Mouse (Mus musculus) limb, embryonic 14.5 days (tissue): ENCODE results near the gene Commd6. TPM values are rescaled to one million over a fixed set of nuclear protein-coding genes. Genes with fewer than 3 reads are reported as not detected.

Experiments
- ATAC-seq: fragments of 200-750 bp; cut with Nextera tagmentation; 2 replicates; pipeline ENCODE4 v1.8.0; 2017; ENCODE audit warnings: low read depth, moderate number of reproducible peaks, moderate TSS enrichment; ENCODE audit not compliant: low FRiP score
- DNase-seq: peaks from one replicate; pipeline ENCODE4 v3.0.0-alpha.2; 2015; ENCODE audit warnings: low spot score
- H3K27ac ChIP-seq: fragments of 300-500 bp; sonication (generic); replicated peaks from 2 replicates; pipeline ENCODE4 v1.5.1; 2014; ENCODE audit warnings: low read depth, mild to moderate bottlenecking, low read length, moderate library complexity, mixed read lengths
- H3K27me3 ChIP-seq: fragments of 300-500 bp; sonication (generic); 2 replicates; pipeline ENCODE4 v1.6.1; 2014; ENCODE audit warnings: low read length, mixed read lengths; ENCODE audit not compliant: control insufficient read depth, insufficient read depth
- H3K36me3 ChIP-seq: fragments of 300-500 bp; sonication (generic); 2 replicates; pipeline ENCODE4 v1.6.1; 2014; ENCODE audit warnings: mild to moderate bottlenecking, low read length, moderate library complexity, mixed read lengths; ENCODE audit not compliant: control insufficient read depth, insufficient read depth
- H3K4me1 ChIP-seq: fragments of 300-500 bp; sonication (generic); 2 replicates; pipeline ENCODE4 v1.6.1; 2014; ENCODE audit warnings: antibody characterized with exemption, low read length, mixed read lengths; ENCODE audit not compliant: control insufficient read depth, insufficient read depth
- H3K4me2 ChIP-seq: fragments of 300-500 bp; sonication (generic); replicated peaks from 2 replicates; pipeline ENCODE4 v1.6.1; 2014; ENCODE audit warnings: low read depth, mild to moderate bottlenecking, low read length, moderate library complexity; ENCODE audit not compliant: severe bottlenecking
- H3K4me3 ChIP-seq: fragments of 300-500 bp; sonication (generic); replicated peaks from 2 replicates; pipeline ENCODE4 v1.5.1; 2014; ENCODE audit warnings: low read length
- H3K9ac ChIP-seq: fragments of 300-500 bp; sonication (generic); 2 replicates; pipeline ENCODE4 v1.6.1; 2014; ENCODE audit warnings: mild to moderate bottlenecking, low read depth, low read length, moderate library complexity; ENCODE audit not compliant: severe bottlenecking
- H3K9me3 ChIP-seq: fragments of 300-500 bp; sonication (generic); 2 replicates; pipeline ENCODE4 v1.6.1; 2016; ENCODE audit warnings: low read length; ENCODE audit not compliant: control insufficient read depth
- POLR2A ChIP-seq: fragments of 200-500 bp; IDR thresholded peaks from 2 replicates; pipeline ENCODE4 v1.8.0; 2012; ENCODE audit warnings: inconsistent platforms, mild to moderate bottlenecking, moderate library complexity, borderline replicate concordance; ENCODE audit not compliant: insufficient read depth, insufficient read length; ENCODE audit errors: extremely low read depth
- WGBS: fragments of 180-500 bp; shearing (Covaris S2); extraction: QIAGEN DNeasy Blood & Tissue Kit; methylation state at CpG from one replicate; pipeline ENCODE4 v1.1.7; 2014; 5-methylcytosine and 5-hydroxymethylcytosine counted together
- polyA plus RNA-seq, 2 experiments: library from polyadenylated mRNA; depleted of rRNA in 1 of 2; stranded (reverse) in 1 of 2; unstranded in 1 of 2; fragments of >200 nt; fragmentation: Nextera tagmentation in 1 of 2; extraction: Ambion mirVana in 1 of 2; gene quantifications; 2 replicates each; pipeline versions ENCODE4 v1.2.1 to v1.2.3; 2012 to 2014

Commd6 gene
- polyA plus RNA-seq, 2 experiments: 40.9 to 76.5 TPM

- Histone ChIP-seq H3K4me1 (peaks cover 5% of the 10 kb centered on the region; the same call in 1 of the 2 replicates), H3K9me3 (no peaks in the 10 kb centered on the region), H3K9ac (peak within 1 kb of the TSS; percentile 75), H3K36me3 (no peaks in the 10 kb centered on the region), H3K27me3 (no peaks in the 10 kb centered on the region), H3K27ac (peak within 1 kb of the TSS; percentile 77), H3K4me3 (peak within 1 kb of the TSS; percentile 76), H3K4me2 (peak within 1 kb of the TSS; percentile 97)
- WGBS: 0% methylated on average over 52 of the region's 62 CpGs
- ATAC-seq (peak; percentile 84), DNase-seq (peak; percentile 70)
- peak; percentile 20; the same call in 1 of the 2 replicates for TF ChIP-seq POLR2A
These were observed 31.7 kb downstream of the Commd6 start, which contains the start of gene Tbc1d4 for GRCm38 (mm10) chr14:101608519-101609368. Gene Tbc1d4, minus strand, starts transcription at chr14:101609191.

GRCm38 (mm10) chr14:101607631-101608518 is 32.6 kb downstream of the Commd6 start:
- no peaks in the 10 kb centered on the region for H3K27me3 ChIP-seq
- no peaks in the 10 kb centered on the region for H3K36me3 ChIP-seq
- DNase-seq (no peak), ATAC-seq (0 out of 2 replicates have a peak, but pooled peaks have one; percentile 25)
- peak overlapping the region; percentile 77 for H3K27ac ChIP-seq
- WGBS: under 1% methylated on average over 48 of the region's 62 CpGs
- H3K4me3 ChIP-seq: peak overlapping the region; percentile 76
- peak overlapping the region; percentile 97 for H3K4me2 ChIP-seq
- no peak for TF ChIP-seq POLR2A
- H3K4me1 ChIP-seq: peaks cover 5% of the 10 kb centered on the region; the same call in 1 of the 2 replicates
- H3K9ac ChIP-seq: peak overlapping the region; percentile 75
- no peaks in the 10 kb centered on the region for H3K9me3 ChIP-seq

GRCm38 (mm10) chr14:101605843-101606242 is 34.6 kb downstream of the Commd6 start:
- H3K4me1 ChIP-seq: peaks cover 5% of the 10 kb centered on the region; the same call in 1 of the 2 replicates
- H3K4me3 ChIP-seq: no peak overlapping the region
- no peak for TF ChIP-seq POLR2A
- DNase-seq (no peak), ATAC-seq (no peak)
- no peak overlapping the region for H3K27ac ChIP-seq
- no peaks in the 10 kb centered on the region for H3K36me3 ChIP-seq
- H3K9me3 ChIP-seq: no peaks in the 10 kb centered on the region
- no peak overlapping the region for H3K4me2 ChIP-seq
- WGBS: 79% methylated on average over 2 of the region's 2 CpGs
- H3K9ac ChIP-seq: no peak overlapping the region
- no peaks in the 10 kb centered on the region for H3K27me3 ChIP-seq

- Histone ChIP-seq H3K4me1 (peaks cover 5% of the 10 kb centered on the region; the same call in 1 of the 2 replicates), H3K4me3 (no peak overlapping the region), H3K9ac (no peak overlapping the region), H3K27me3 (no peaks in the 10 kb centered on the region), H3K36me3 (no peaks in the 10 kb centered on the region), H3K4me2 (no peak overlapping the region), H3K27ac (no peak overlapping the region), H3K9me3 (no peaks in the 10 kb centered on the region)
- no peak for TF ChIP-seq POLR2A
- WGBS: 42% methylated on average over 3 of the region's 3 CpGs
- DNase-seq (no peak), ATAC-seq (0 out of 2 replicates have a peak, but pooled peaks have one; percentile 42)
These were observed 37.6 kb downstream of the Commd6 start for GRCm38 (mm10) chr14:101602851-101603250.
